ENCODE assay signal across 7 mouse cellular contexts in genomic region chrX:85776544-85777087, GRCm38 (mm10). TPM values are rescaled to one million over a fixed set of nuclear protein-coding genes. Genes with fewer than 3 reads are reported as not detected.
A peak's percentile ranks its signal among the peaks of the same experiment; 100 is the strongest.
DNase-seq lines count a peak whose midpoint lies in the region; ATAC-seq lines count a peak whose summit lies in the region.

Gene Gk (minus strand): TSS chrX:85776819.

- no peaks in the 10 kb centered on the region for H3K36me3 ChIP-seq in intestine, embryonic 15.5 days
- no peaks in the 10 kb centered on the region for H3K36me3 ChIP-seq in midbrain, embryonic 10.5 days

- peak within 1 kb of the TSS; percentile 64 for H3K4me2 ChIP-seq in intestine, embryonic 15.5 days (replicated peaks)

- H3K27me3 ChIP-seq in intestine, embryonic 15.5 days (replicated peaks): no peaks in the 10 kb centered on the region
- no peaks in the 10 kb centered on the region for H3K27me3 ChIP-seq in midbrain, embryonic 10.5 days (ENCODE audit: low read depth, poor library complexity, severe bottlenecking)

- peak within 1 kb of the TSS; percentile 84 for H3K27ac ChIP-seq in intestine, embryonic 15.5 days
- peak within 1 kb of the TSS; percentile 86 for H3K27ac ChIP-seq in midbrain, embryonic 10.5 days (replicated peaks)

- DNase-seq in adrenal gland, adult 2 months: peak; percentile 98
- DNase-seq in embryo, embryonic 11.5 days (ENCODE audit: low read depth, low spot score): peak; percentile 88
- peak; percentile 92 to 95 for DNase-seq in gastrocnemius, postnatal 36 days
- peak; percentile 95 to 99 for DNase-seq in left cerebral cortex, postnatal 25 days (ENCODE audit: low spot score in 2 of 2)
- DNase-seq in midbrain, embryonic 10.5 days (ENCODE audit: low spot score): peak; percentile 94
- DNase-seq in right cerebral cortex, postnatal 4 days: peak; percentile 92

- ATAC-seq in intestine, embryonic 15.5 days: peak; percentile 96

- peak within 1 kb of the TSS; percentile 56 for H3K9ac ChIP-seq in intestine, embryonic 15.5 days

- intact Hi-C loops in gastrocnemius, postnatal 36 days (cut with DNase I): loop anchor here (10.0 kb wide), 1 partner anchor 202 kb away; the partner anchor contains the start of gene Tab3
- intact Hi-C loops in left cerebral cortex, postnatal 25 days (cut with DNase I): loop anchor here (5.0 kb wide), 1 partner anchor 101 kb away; no protein-coding TSS in a partner anchor

- WGBS in intestine, embryonic 15.5 days: 16% methylated on average over 44 of the region's 45 CpGs
- WGBS in midbrain, embryonic 10.5 days: 15% methylated on average over 41 of the region's 45 CpGs

- H3K4me3 ChIP-seq in intestine, embryonic 15.5 days (replicated peaks): peak within 1 kb of the TSS; percentile 49
- H3K4me3 ChIP-seq in midbrain, embryonic 10.5 days: peak within 1 kb of the TSS; percentile 58

- no peaks in the 10 kb centered on the region for H3K4me1 ChIP-seq in intestine, embryonic 15.5 days (replicated peaks)
- H3K4me1 ChIP-seq in midbrain, embryonic 10.5 days: no peaks in the 10 kb centered on the region

- H3K9me3 ChIP-seq in intestine, embryonic 15.5 days: no peaks in the 10 kb centered on the region
- H3K9me3 ChIP-seq in midbrain, embryonic 10.5 days (replicated peaks): no peaks in the 10 kb centered on the region

RNA-seq across cellular contexts. Expression of gene Gk, which starts in this region (rescaled TPM):
- 100 to 1,000 TPM in 1 of 2 experiments, 10 to 100 TPM in 1; 29.2 to 106 TPM for total RNA-seq in adrenal gland, adult 2 months (2021)
- polyA plus RNA-seq in adrenal gland, adult 2 months (2012; rRNA removed): 0.99 and 1.1 TPM in 2 replicates
- total RNA-seq in gastrocnemius, postnatal 36 days (2021): 1 to 10 TPM; 1.1 to 2.5 TPM
- 24.5 and 25.4 TPM in 2 replicates for polyA plus RNA-seq in intestine, embryonic 15.5 days (2015; fragmentation: Nextera tagmentation; extraction: Ambion mirVana)
- total RNA-seq in left cerebral cortex, postnatal 25 days (2021): 10 to 100 TPM; 23.3 to 24.4 TPM
- polyA plus RNA-seq in midbrain, embryonic 10.5 days (2016; fragmentation: Nextera tagmentation; extraction: Ambion mirVana): 8.1 and 8.6 TPM in 2 replicates

Comparison
In these comparisons a context has a peak if more than half of its experiments do, and no peak if none do; other contexts are left out.
1. Peak in every context shown above with its lines: DNase-seq, ATAC-seq, H3K4me3 ChIP-seq and H3K27ac ChIP-seq.
2. RNA of gene Gk (total RNA-seq): 29.2 to 106 TPM in adrenal gland, adult 2 months and 23.3 to 24.4 TPM in left cerebral cortex, postnatal 25 days; 1.1 to 2.5 TPM in gastrocnemius, postnatal 36 days; every median in the first group is over 4 times any median in the second.